Mouse (Mus musculus) splenic B cell, adult 2 months (primary cell): ENCODE measurements around the gene Efna1.
A peak's percentile ranks its signal among the peaks of the same experiment; 100 is the strongest.

Experiments
- DNase-seq: peaks from one replicate; pipeline ENCODE4 v3.0.0-alpha.2; 2011; ENCODE audit warnings: low read depth, low spot score
- H3K27me3 ChIP-seq: 2 replicates; pipeline ENCODE4 v1.6.1; 2012; ENCODE audit warnings: mild to moderate bottlenecking, low read length, moderate library complexity, mixed read lengths; ENCODE audit not compliant: control insufficient read depth, poor library complexity, insufficient read depth, severe bottlenecking
- H3K36me3 ChIP-seq: 2 replicates; pipeline ENCODE4 v1.6.1; 2012; ENCODE audit warnings: mild to moderate bottlenecking, low read length, moderate library complexity, mixed read lengths; ENCODE audit not compliant: control insufficient read depth, poor library complexity, insufficient read depth, severe bottlenecking

The Efna1 gene

GRCm38 (mm10) chr3:89316833-89317232, 35.9 kb upstream of the Efna1 start:
- peak; percentile 79 for DNase-seq
- H3K27me3 ChIP-seq, result no peaks in the 10 kb centered on the region; the same call in 1 of the 2 replicates
- no peaks in the 10 kb centered on the region for H3K36me3 ChIP-seq

DNA sequence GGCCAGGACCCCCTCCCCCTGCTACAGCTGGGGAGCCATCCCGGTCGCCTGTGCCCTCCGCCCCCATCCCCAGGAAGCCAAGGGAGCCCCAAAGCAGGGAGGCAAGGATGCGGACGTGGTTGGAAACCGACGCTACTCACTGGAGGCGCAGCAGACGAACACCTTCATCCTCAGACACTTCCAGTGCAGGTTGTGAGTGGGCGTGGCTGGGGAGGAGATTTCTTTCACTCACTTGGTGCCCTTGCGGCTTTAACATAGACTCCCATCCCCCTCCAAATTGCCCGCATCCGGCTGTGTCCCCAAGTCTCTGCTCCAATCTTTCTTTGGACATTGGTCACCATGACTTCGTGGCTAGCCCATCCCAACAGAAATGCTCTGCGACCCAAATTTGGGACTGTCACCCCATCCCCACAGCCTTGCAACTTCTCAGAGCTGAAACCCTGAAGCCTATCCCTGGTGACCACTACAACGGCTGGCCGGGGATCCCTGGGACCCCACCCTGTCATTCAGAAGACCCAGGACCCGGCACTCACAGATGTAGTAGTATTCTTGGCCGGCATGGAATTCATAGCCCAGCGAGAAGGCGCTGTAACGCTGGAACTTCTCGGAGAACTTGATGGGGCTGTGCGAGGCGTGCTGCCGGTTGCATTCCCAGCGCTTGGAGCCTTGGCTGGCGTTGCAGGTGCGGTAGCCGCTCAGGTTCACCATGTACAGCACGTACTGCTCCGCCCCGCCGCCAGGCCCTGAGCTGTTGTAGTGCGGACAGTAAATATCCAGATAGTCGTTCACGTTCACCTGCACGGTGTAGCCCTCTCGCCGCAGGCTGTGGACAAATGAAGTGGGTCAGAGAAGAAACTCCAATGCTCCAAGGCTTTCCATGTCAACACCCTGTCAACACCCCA, 35.2 kb upstream of the Efna1 start:
- DNase-seq, result no peak
- Histone ChIP-seq H3K36me3 (no peaks in the 10 kb centered on the region), H3K27me3 (no peaks in the 10 kb centered on the region; the same call in 1 of the 2 replicates)

- DNase-seq, result peak; percentile 76
- H3K27me3 ChIP-seq, result no peaks in the 10 kb centered on the region; the same call in 1 of the 2 replicates
- no peaks in the 10 kb centered on the region for H3K36me3 ChIP-seq
Measured at GRCm38 (mm10) chr3:89315195-89315929, 34.4 kb upstream of the Efna1 start.

DNA sequence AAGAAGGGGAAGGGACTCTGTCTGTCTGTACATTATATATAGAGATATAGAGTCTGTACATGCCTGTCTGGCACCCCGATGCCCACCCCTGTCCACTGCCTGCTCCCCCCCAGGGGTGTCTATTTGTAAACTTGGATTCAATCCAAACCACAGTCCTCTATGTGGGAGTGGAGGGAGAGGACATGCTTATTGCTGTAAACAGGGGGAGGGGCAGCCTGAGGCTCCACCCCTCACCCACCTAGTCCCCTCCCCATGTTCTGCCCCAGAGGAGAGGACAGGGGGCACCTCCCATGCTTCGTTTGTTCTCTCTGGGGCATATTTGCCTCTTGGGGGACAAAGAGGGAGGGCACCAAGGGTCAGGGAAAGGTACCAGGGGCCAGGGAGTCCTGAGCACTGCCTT, 33.8 kb upstream of the Efna1 start:
- no peaks in the 10 kb centered on the region for H3K36me3 ChIP-seq
- DNase-seq, result no peak
- no peaks in the 10 kb centered on the region; the same call in 1 of the 2 replicates for H3K27me3 ChIP-seq

DNA sequence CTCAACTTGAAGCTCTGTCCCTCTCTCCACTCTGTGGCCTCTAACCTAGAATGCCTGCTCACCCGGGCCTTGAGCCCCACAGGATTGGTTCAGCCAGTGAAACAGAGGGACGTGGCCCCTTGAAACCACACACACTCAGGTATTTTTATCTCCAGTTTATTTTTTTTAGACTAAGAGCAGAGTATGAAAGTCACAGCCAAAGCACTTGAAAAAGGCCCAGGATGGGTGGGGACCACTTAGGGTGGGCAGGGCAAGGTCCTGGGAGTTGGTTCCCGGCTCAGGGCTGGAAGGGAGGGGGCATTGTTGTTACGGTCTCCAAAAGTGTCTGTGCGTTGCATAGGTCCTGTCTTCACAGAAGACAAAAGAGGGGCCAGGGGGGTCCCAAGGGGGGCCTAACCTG, 33.4 kb upstream of the Efna1 start:
- H3K27me3 ChIP-seq, result no peaks in the 10 kb centered on the region; the same call in 1 of the 2 replicates
- H3K36me3 ChIP-seq, result no peaks in the 10 kb centered on the region
- DNase-seq, result no peak

GRCm38 (mm10) chr3:89308089-89308488, 27.1 kb upstream of the Efna1 start:
- peak; percentile 81 for DNase-seq
- no peaks in the 10 kb centered on the region; the same call in 1 of the 2 replicates for H3K27me3 ChIP-seq
- no peaks in the 10 kb centered on the region for H3K36me3 ChIP-seq

DNA sequence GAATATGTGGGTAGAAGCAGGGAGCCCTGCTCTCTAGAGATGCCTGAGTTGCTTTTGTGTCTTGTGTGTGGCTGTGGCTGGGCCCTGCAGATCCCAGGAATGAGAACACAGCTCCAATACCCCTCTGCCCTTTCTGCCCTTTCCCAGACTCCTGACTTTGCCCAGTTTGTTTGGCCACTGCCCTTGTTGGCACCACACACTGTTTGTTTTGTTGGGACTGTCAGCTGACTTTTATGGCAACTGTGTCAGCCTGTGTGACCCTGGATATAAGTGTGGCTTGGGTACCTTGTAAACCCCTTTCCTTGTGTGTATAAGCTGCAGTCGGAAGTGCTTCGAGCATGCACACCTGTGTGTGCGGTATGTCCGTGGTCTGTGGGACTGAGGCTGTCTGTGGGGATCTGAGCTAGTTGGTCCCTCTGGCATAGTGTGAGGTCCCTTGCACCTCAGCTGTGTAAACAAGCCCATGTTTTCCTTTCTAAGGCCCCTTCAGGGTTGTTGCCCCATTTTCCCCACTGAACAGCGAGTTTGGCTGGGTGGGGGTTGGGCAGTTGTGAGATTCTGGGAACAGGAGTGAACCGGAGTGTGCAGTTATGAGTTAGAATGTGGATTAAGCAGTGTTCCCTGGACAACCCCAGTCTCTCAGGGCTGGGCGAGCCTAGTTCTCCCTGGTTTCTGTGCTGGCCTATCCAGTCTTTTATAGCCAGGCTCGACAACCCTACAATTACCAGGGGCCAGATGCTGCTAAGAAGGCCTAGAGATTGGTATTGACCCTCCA, 24.8 kb upstream of the Efna1 start:
- Histone ChIP-seq H3K27me3 (no peaks in the 10 kb centered on the region; the same call in 1 of the 2 replicates), H3K36me3 (no peaks in the 10 kb centered on the region)
- no peak for DNase-seq

- DNase-seq, result no peak
- no peaks in the 10 kb centered on the region for H3K36me3 ChIP-seq
- no peaks in the 10 kb centered on the region for H3K27me3 ChIP-seq
Measured at GRCm38 (mm10) chr3:89305105-89305504, 24.2 kb upstream of the Efna1 start.

DNA sequence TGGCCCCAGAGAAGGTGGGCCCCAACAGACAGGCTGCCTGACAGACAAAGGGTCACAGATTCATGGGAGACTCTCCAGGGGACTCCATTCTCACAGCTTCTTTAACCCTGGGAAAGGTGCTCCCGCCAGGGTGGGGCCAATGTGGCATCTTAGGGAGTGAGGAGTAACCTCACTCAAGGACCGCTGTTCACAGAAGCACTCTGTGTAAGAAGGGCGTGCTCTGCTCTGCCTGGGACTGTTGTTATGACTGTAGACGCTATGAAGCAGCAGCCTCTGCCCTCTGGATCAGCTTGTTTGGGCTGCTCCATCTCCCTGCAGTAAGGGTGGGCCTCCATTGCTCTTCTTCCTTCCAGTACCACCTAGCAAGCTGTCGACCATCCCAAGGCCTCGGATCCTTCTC, 23.5 kb upstream of the Efna1 start:
- no peak for DNase-seq
- no peaks in the 10 kb centered on the region for H3K27me3 ChIP-seq

DNA sequence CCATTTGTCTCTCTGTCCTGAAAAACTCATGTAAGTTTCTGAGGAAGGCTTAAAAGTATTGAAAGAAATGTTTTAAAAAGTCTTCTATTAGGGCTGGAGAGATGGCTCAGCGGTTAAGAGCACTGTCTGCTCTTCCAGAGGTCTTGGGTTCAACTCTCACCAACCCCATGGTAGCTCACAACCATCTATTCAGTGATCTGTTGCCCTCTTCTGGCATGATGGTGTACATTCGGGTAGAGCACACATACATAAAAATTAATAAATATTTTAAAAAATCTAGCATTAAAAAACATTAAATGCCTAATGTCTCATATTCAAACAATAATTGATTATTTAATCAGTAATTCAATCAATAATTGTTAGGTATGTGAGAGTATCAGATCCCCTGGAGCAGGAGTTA, 19.6 kb upstream of the Efna1 start:
- Histone ChIP-seq H3K27me3 (no peaks in the 10 kb centered on the region), H3K36me3 (no peaks in the 10 kb centered on the region)
- no peak for DNase-seq

More for the DNA sequence above, 23.5 kb upstream of the Efna1 start:
- no peaks in the 10 kb centered on the region for H3K36me3 ChIP-seq

DNA sequence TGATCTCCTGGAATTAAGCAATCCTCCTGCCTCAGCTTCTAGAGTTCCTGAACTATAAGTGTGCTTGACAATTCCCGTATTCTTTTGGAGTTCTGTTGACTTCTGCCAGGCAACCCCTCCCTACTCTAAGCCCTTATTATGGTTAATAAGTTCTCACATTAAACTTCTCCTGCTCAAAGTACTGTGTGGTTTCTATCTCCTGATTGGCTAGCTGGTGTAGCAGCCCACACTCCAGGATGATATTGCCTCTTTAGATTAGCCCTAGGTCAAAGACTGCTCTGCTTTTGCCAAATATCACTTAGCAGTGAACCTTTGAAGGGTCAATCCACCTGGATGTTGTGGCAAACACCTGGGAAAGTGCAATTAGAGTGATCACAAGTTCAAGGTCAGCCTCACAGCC, 19.1 kb upstream of the Efna1 start:
- Histone ChIP-seq H3K36me3 (no peaks in the 10 kb centered on the region), H3K27me3 (no peaks in the 10 kb centered on the region)
- no peak for DNase-seq

- no peaks in the 10 kb centered on the region for H3K27me3 ChIP-seq
- H3K36me3 ChIP-seq, result no peaks in the 10 kb centered on the region
- no peak for DNase-seq
Measured at GRCm38 (mm10) chr3:89299499-89299898, 18.6 kb upstream of the Efna1 start.

- H3K27me3 ChIP-seq, result no peaks in the 10 kb centered on the region
- no peak for DNase-seq
Measured at GRCm38 (mm10) chr3:89298908-89299307, 18.0 kb upstream of the Efna1 start.

DNA sequence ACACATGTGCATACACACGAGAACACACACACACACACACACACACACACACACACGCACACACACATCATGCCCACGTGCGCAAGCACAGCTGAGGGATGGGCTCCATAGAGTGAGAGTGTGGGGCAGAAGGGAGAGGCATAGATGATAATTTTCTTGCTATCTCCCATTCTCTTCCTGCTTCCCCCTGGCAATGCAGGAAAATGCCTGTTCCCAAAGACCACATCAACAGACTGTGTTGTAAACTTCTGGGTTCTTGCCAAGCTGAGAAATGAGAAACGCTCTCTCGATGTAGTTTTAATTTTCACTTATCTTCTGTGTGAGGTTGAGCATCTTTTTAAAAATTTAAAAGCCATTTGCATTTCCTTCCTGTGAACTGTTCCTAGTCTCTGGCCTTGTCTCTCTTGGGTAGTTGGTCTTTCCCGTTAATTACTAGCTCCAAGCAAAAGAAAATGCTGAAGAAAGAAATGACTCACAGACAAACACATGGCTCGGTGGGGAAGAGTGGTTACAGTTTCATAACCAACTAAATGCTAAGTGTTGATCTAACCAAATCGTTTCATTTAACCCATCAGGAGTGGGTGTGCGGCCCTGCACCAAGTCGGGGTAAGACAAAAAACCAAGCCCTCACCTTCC, 15.9 kb upstream of the Efna1 start:
- Histone ChIP-seq H3K36me3 (no peaks in the 10 kb centered on the region), H3K27me3 (no peaks in the 10 kb centered on the region)
- DNase-seq, result no peak

More at GRCm38 (mm10) chr3:89298908-89299307, 18.0 kb upstream of the Efna1 start:
- no peaks in the 10 kb centered on the region for H3K36me3 ChIP-seq
